Mouse (Mus musculus): ENCODE data around the gene Cldn20. TPM values are rescaled to one million over a fixed set of nuclear protein-coding genes. Genes with fewer than 3 reads are reported as not detected.

Gene Cldn20
- polyA plus RNA-seq, 1 experiment from 2014 or later: 0.47 TPM

- no peak overlapping the region for H3K4me2 ChIP-seq (replicated peaks)
- ATAC-seq (ENCODE audit: low FRiP score, low read depth): no peak
- H3K9ac ChIP-seq: no peak overlapping the region
- H3K4me1 ChIP-seq: no peaks in the 10 kb centered on the region
- H3K9me3 ChIP-seq: no peaks in the 10 kb centered on the region
- H3K27me3 ChIP-seq: no peaks in the 10 kb centered on the region
- no peak overlapping the region for H3K4me3 ChIP-seq
- 91% methylated on average over 8 of the region's 8 CpGs for WGBS
- H3K27ac ChIP-seq: no peak overlapping the region
- peaks cover 38% of the 10 kb centered on the region for H3K36me3 ChIP-seq
Measured at GRCm38 (mm10) chr17:3499468-3499867, 32.9 kb upstream of the Cldn20 start.

- no peaks in the 10 kb centered on the region for H3K4me1 ChIP-seq
- H3K4me3 ChIP-seq: no peak overlapping the region
- no peaks in the 10 kb centered on the region for H3K9me3 ChIP-seq
- H3K27me3 ChIP-seq: no peaks in the 10 kb centered on the region
- peaks cover 44% of the 10 kb centered on the region for H3K36me3 ChIP-seq
- H3K4me2 ChIP-seq (replicated peaks): no peak overlapping the region
- WGBS: 91% methylated on average over 6 of the region's 6 CpGs
- no peak overlapping the region for H3K27ac ChIP-seq
- no peak overlapping the region for H3K9ac ChIP-seq
- no peak for ATAC-seq (ENCODE audit: low FRiP score, low read depth)
Measured at GRCm38 (mm10) chr17:3500076-3500475, 32.3 kb upstream of the Cldn20 start.

- H3K4me1 ChIP-seq: no peaks in the 10 kb centered on the region
- WGBS: 87% methylated on average over 4 of the region's 4 CpGs
- no peak overlapping the region for H3K9ac ChIP-seq
- H3K27me3 ChIP-seq: no peaks in the 10 kb centered on the region
- H3K4me2 ChIP-seq (replicated peaks): no peak overlapping the region
- no peak overlapping the region for H3K4me3 ChIP-seq
- no peaks in the 10 kb centered on the region for H3K9me3 ChIP-seq
- no peak for ATAC-seq (ENCODE audit: low FRiP score, low read depth)
- H3K27ac ChIP-seq: no peak overlapping the region
- peaks cover 46% of the 10 kb centered on the region for H3K36me3 ChIP-seq
Measured at GRCm38 (mm10) chr17:3500936-3501335, 31.4 kb upstream of the Cldn20 start.

GRCm38 (mm10) chr17:3505711-3506110 is 26.6 kb upstream of the Cldn20 start:
- Histone ChIP-seq H3K4me3 (no peak overlapping the region), H3K9ac (no peak overlapping the region), H3K4me2 (replicated peaks) (no peak overlapping the region), H3K4me1 (no peaks in the 10 kb centered on the region), H3K36me3 (peaks cover 64% of the 10 kb centered on the region), H3K27me3 (no peaks in the 10 kb centered on the region), H3K9me3 (no peaks in the 10 kb centered on the region), H3K27ac (no peak overlapping the region)
- 83% methylated on average over 1 of the region's 1 CpGs for WGBS
- no peak for ATAC-seq (ENCODE audit: low FRiP score, low read depth)

- Histone ChIP-seq H3K9ac (no peak overlapping the region), H3K36me3 (peaks cover 68% of the 10 kb centered on the region), H3K9me3 (no peaks in the 10 kb centered on the region), H3K4me2 (replicated peaks) (no peak overlapping the region), H3K27ac (no peak overlapping the region), H3K27me3 (no peaks in the 10 kb centered on the region), H3K4me1 (no peaks in the 10 kb centered on the region), H3K4me3 (no peak overlapping the region)
- 87% methylated on average over 8 of the region's 8 CpGs for WGBS
- no peak for ATAC-seq (ENCODE audit: low FRiP score, low read depth)
Measured at GRCm38 (mm10) chr17:3506508-3506907, 25.8 kb upstream of the Cldn20 start.

- H3K4me2 ChIP-seq (replicated peaks): no peak overlapping the region
- no peak overlapping the region for H3K4me3 ChIP-seq
- peak; percentile 59 for ATAC-seq (ENCODE audit: low FRiP score, low read depth)
- WGBS: 12% methylated on average over 1 of the region's 1 CpGs
- no peak overlapping the region for H3K27ac ChIP-seq
- no peaks in the 10 kb centered on the region for H3K27me3 ChIP-seq
- H3K9ac ChIP-seq: no peak overlapping the region
- peaks cover 62% of the 10 kb centered on the region for H3K36me3 ChIP-seq
- H3K9me3 ChIP-seq: no peaks in the 10 kb centered on the region
- no peaks in the 10 kb centered on the region for H3K4me1 ChIP-seq
Measured at GRCm38 (mm10) chr17:3509841-3510240, 22.5 kb upstream of the Cldn20 start.

- Histone ChIP-seq H3K4me1 (no peaks in the 10 kb centered on the region), H3K27me3 (no peaks in the 10 kb centered on the region), H3K9me3 (no peaks in the 10 kb centered on the region), H3K36me3 (peaks cover 78% of the 10 kb centered on the region), H3K9ac (no peak overlapping the region), H3K4me3 (no peak overlapping the region), H3K27ac (no peak overlapping the region), H3K4me2 (replicated peaks) (no peak overlapping the region)
- WGBS: 87% methylated on average over 5 of the region's 5 CpGs
- ATAC-seq (ENCODE audit: low FRiP score, low read depth): no peak
Measured at GRCm38 (mm10) chr17:3514316-3514715, 18.0 kb upstream of the Cldn20 start.

GRCm38 (mm10) chr17:3515851-3516250 is 16.5 kb upstream of the Cldn20 start:
- Histone ChIP-seq H3K27me3 (no peaks in the 10 kb centered on the region), H3K36me3 (peaks cover 76% of the 10 kb centered on the region), H3K4me1 (no peaks in the 10 kb centered on the region), H3K27ac (no peak overlapping the region), H3K9me3 (no peaks in the 10 kb centered on the region), H3K4me3 (no peak overlapping the region), H3K9ac (no peak overlapping the region), H3K4me2 (replicated peaks) (no peak overlapping the region)
- 88% methylated on average over 8 of the region's 8 CpGs for WGBS
- no peak for ATAC-seq (ENCODE audit: low FRiP score, low read depth)

- Histone ChIP-seq H3K4me3 (no peak overlapping the region), H3K36me3 (peaks cover 72% of the 10 kb centered on the region), H3K27ac (no peak overlapping the region), H3K4me1 (no peaks in the 10 kb centered on the region), H3K27me3 (no peaks in the 10 kb centered on the region), H3K4me2 (replicated peaks) (no peak overlapping the region), H3K9ac (no peak overlapping the region), H3K9me3 (no peaks in the 10 kb centered on the region)
- ATAC-seq (ENCODE audit: low FRiP score, low read depth): no peak
- 78% methylated on average over 9 of the region's 9 CpGs for WGBS
Measured at GRCm38 (mm10) chr17:3516406-3516805, 15.9 kb upstream of the Cldn20 start.

GRCm38 (mm10) chr17:3520344-3520743 is 12.0 kb upstream of the Cldn20 start:
- Histone ChIP-seq H3K4me1 (no peaks in the 10 kb centered on the region; the same call in 1 of the 2 replicates), H3K4me3 (no peak overlapping the region), H3K36me3 (peaks cover 53% of the 10 kb centered on the region), H3K27ac (no peak overlapping the region), H3K4me2 (replicated peaks) (no peak overlapping the region), H3K27me3 (no peaks in the 10 kb centered on the region), H3K9ac (no peak overlapping the region), H3K9me3 (no peaks in the 10 kb centered on the region)
- ATAC-seq (ENCODE audit: low FRiP score, low read depth): no peak
- 91% methylated on average over 5 of the region's 5 CpGs for WGBS

GRCm38 (mm10) chr17:3527841-3528471 is 4.4 kb upstream of the Cldn20 start:
- no peak for ATAC-seq (ENCODE audit: low FRiP score, low read depth)
- no peak overlapping the region for H3K4me2 ChIP-seq (replicated peaks)
- H3K9ac ChIP-seq: no peak overlapping the region
- H3K27ac ChIP-seq: no peak overlapping the region
- no peaks in the 10 kb centered on the region for H3K9me3 ChIP-seq
- H3K36me3 ChIP-seq: peaks cover 17% of the 10 kb centered on the region
- H3K27me3 ChIP-seq: no peaks in the 10 kb centered on the region
- H3K4me3 ChIP-seq: no peak overlapping the region
- peaks cover 11% of the 10 kb centered on the region; the same call in 1 of the 2 replicates for H3K4me1 ChIP-seq
- WGBS: 78% methylated on average over 6 of the region's 6 CpGs

- ATAC-seq (ENCODE audit: low FRiP score, low read depth): no peak
- H3K27me3 ChIP-seq: no peaks in the 10 kb centered on the region
- no peak overlapping the region for H3K4me3 ChIP-seq
- WGBS: 57% methylated on average over 3 of the region's 3 CpGs
- H3K27ac ChIP-seq: no peak overlapping the region
- H3K9me3 ChIP-seq: no peaks in the 10 kb centered on the region
- H3K4me1 ChIP-seq: peaks cover 11% of the 10 kb centered on the region; the same call in 1 of the 2 replicates
- no peak overlapping the region for H3K4me2 ChIP-seq (replicated peaks)
- H3K36me3 ChIP-seq: peaks cover 17% of the 10 kb centered on the region
- no peak overlapping the region for H3K9ac ChIP-seq
Measured at GRCm38 (mm10) chr17:3529523-3529922, 2.8 kb upstream of the Cldn20 start.

GRCm38 (mm10) chr17:3530549-3530948 is 1.8 kb upstream of the Cldn20 start:
- H3K4me2 ChIP-seq (replicated peaks): no peak overlapping the region
- no peak for ATAC-seq (ENCODE audit: low FRiP score, low read depth)
- H3K27me3 ChIP-seq: no peaks in the 10 kb centered on the region
- H3K9me3 ChIP-seq: no peaks in the 10 kb centered on the region
- H3K4me3 ChIP-seq: no peak overlapping the region
- peaks cover 12% of the 10 kb centered on the region; the same call in 1 of the 2 replicates for H3K36me3 ChIP-seq
- WGBS: 68% methylated on average over 7 of the region's 7 CpGs
- H3K27ac ChIP-seq: no peak overlapping the region
- peaks cover 11% of the 10 kb centered on the region; the same call in 1 of the 2 replicates for H3K4me1 ChIP-seq
- H3K9ac ChIP-seq: no peak overlapping the region
